Mouse (Mus musculus): ENCODE results near the gene Gse1. TPM values are rescaled to one million over a fixed set of nuclear protein-coding genes. Genes with fewer than 3 reads are reported as not detected.

Gene Gse1
- polyA plus RNA-seq, 1 experiment, result 17.1 TPM

- Histone ChIP-seq H3K4me1 (ENCODE audit: control insufficient read depth) (peaks cover 29% of the 10 kb centered on the region), H3K9me3 (ENCODE audit: control insufficient read depth, low read length) (peaks cover 7% of the 10 kb centered on the region)
- TF ChIP-seq GATA1 (IDR thresholded peaks at IDR 0.05; ENCODE audit: low read length) (no peak), TAL1 (IDR thresholded peaks at IDR 0.05; ENCODE audit: low read length) (no peak)
Observed at GRCm38 (mm10) chr8:120344583-120344982, 116.3 kb downstream of the Gse1 start.

GRCm38 (mm10) chr8:120347734-120348341 is 119.6 kb downstream of the Gse1 start:
- Histone ChIP-seq H3K4me1 (ENCODE audit: control insufficient read depth) (peaks cover 17% of the 10 kb centered on the region), H3K4me3 (replicated peaks) (no peak overlapping the region), H3K27me3 (ENCODE audit: control insufficient read depth) (peaks cover 20% of the 10 kb centered on the region), H3K9me3 (ENCODE audit: control insufficient read depth, low read length) (peaks cover 7% of the 10 kb centered on the region), H3K36me3 (ENCODE audit: control insufficient read depth) (no peaks in the 10 kb centered on the region)
- no peak for TF ChIP-seq TAL1 (IDR thresholded peaks at IDR 0.05; ENCODE audit: low read length)
- no peak for TF ChIP-seq GATA1 (IDR thresholded peaks at IDR 0.05; ENCODE audit: low read length)

More at GRCm38 (mm10) chr8:120344583-120344982, 116.3 kb downstream of the Gse1 start:
- Histone ChIP-seq H3K27me3 (ENCODE audit: control insufficient read depth) (peaks cover 6% of the 10 kb centered on the region; the same call in 1 of the 2 replicates), H3K4me3 (replicated peaks) (no peak overlapping the region), H3K36me3 (ENCODE audit: control insufficient read depth) (no peaks in the 10 kb centered on the region)

GRCm38 (mm10) chr8:120348922-120349321 is 120.7 kb downstream of the Gse1 start:
- Histone ChIP-seq H3K9me3 (ENCODE audit: control insufficient read depth, low read length) (peaks cover 7% of the 10 kb centered on the region), H3K4me1 (ENCODE audit: control insufficient read depth) (peaks cover 7% of the 10 kb centered on the region), H3K27me3 (ENCODE audit: control insufficient read depth) (peaks cover 30% of the 10 kb centered on the region), H3K4me3 (replicated peaks) (no peak overlapping the region), H3K36me3 (ENCODE audit: control insufficient read depth) (no peaks in the 10 kb centered on the region)
- TF ChIP-seq GATA1 (IDR thresholded peaks at IDR 0.05; ENCODE audit: low read length), result no peak
- TF ChIP-seq TAL1 (IDR thresholded peaks at IDR 0.05; ENCODE audit: low read length), result no peak

GRCm38 (mm10) chr8:120351332-120352071 is 123.2 kb downstream of the Gse1 start:
- peaks cover 4% of the 10 kb centered on the region for H3K4me1 ChIP-seq (ENCODE audit: control insufficient read depth)
- no peaks in the 10 kb centered on the region for H3K9me3 ChIP-seq (ENCODE audit: control insufficient read depth, low read length)
- no peak overlapping the region for H3K4me3 ChIP-seq (replicated peaks)
- TF ChIP-seq TAL1 (IDR thresholded peaks at IDR 0.05; ENCODE audit: low read length), result no peak
- no peak for TF ChIP-seq GATA1 (IDR thresholded peaks at IDR 0.05; ENCODE audit: low read length)
- H3K27me3 ChIP-seq (ENCODE audit: control insufficient read depth), result peaks cover 31% of the 10 kb centered on the region
- H3K36me3 ChIP-seq (ENCODE audit: control insufficient read depth), result no peaks in the 10 kb centered on the region

- Histone ChIP-seq H3K4me1 (ENCODE audit: control insufficient read depth) (peaks cover 4% of the 10 kb centered on the region), H3K4me3 (replicated peaks) (no peak overlapping the region), H3K27me3 (ENCODE audit: control insufficient read depth) (peaks cover 31% of the 10 kb centered on the region), H3K9me3 (ENCODE audit: control insufficient read depth, low read length) (no peaks in the 10 kb centered on the region), H3K36me3 (ENCODE audit: control insufficient read depth) (no peaks in the 10 kb centered on the region)
- no peak for TF ChIP-seq GATA1 (IDR thresholded peaks at IDR 0.05; ENCODE audit: low read length)
- no peak for TF ChIP-seq TAL1 (IDR thresholded peaks at IDR 0.05; ENCODE audit: low read length)
Observed at GRCm38 (mm10) chr8:120352096-120352495, 123.8 kb downstream of the Gse1 start.

- no peak overlapping the region for H3K4me3 ChIP-seq (replicated peaks)
- H3K27me3 ChIP-seq (ENCODE audit: control insufficient read depth), result peaks cover 47% of the 10 kb centered on the region
- H3K4me1 ChIP-seq (ENCODE audit: control insufficient read depth), result peaks cover 4% of the 10 kb centered on the region
- no peaks in the 10 kb centered on the region for H3K9me3 ChIP-seq (ENCODE audit: control insufficient read depth, low read length)
- no peaks in the 10 kb centered on the region for H3K36me3 ChIP-seq (ENCODE audit: control insufficient read depth)
- no peak for TF ChIP-seq GATA1 (IDR thresholded peaks at IDR 0.05; ENCODE audit: low read length)
- TF ChIP-seq TAL1 (IDR thresholded peaks at IDR 0.05; ENCODE audit: low read length), result no peak
Observed at GRCm38 (mm10) chr8:120356067-120356466, 127.8 kb downstream of the Gse1 start.

GRCm38 (mm10) chr8:120357504-120357903 is 129.2 kb downstream of the Gse1 start:
- no peak for TF ChIP-seq GATA1 (IDR thresholded peaks at IDR 0.05; ENCODE audit: low read length)
- TF ChIP-seq TAL1 (IDR thresholded peaks at IDR 0.05; ENCODE audit: low read length), result no peak
- Histone ChIP-seq H3K9me3 (ENCODE audit: control insufficient read depth, low read length) (no peaks in the 10 kb centered on the region), H3K4me1 (ENCODE audit: control insufficient read depth) (peaks cover 10% of the 10 kb centered on the region), H3K27me3 (ENCODE audit: control insufficient read depth) (peaks cover 35% of the 10 kb centered on the region), H3K4me3 (replicated peaks) (no peak overlapping the region), H3K36me3 (ENCODE audit: control insufficient read depth) (no peaks in the 10 kb centered on the region)

GRCm38 (mm10) chr8:120361301-120361700 is 133.0 kb downstream of the Gse1 start:
- H3K4me3 ChIP-seq (replicated peaks), result no peak overlapping the region
- peaks cover 41% of the 10 kb centered on the region for H3K4me1 ChIP-seq (ENCODE audit: control insufficient read depth)
- TF ChIP-seq GATA1 (IDR thresholded peaks at IDR 0.05; ENCODE audit: low read length) (no peak), TAL1 (IDR thresholded peaks at IDR 0.05; ENCODE audit: low read length) (no peak)
- H3K36me3 ChIP-seq (ENCODE audit: control insufficient read depth), result no peaks in the 10 kb centered on the region; the same call in 1 of the 2 replicates
- peaks cover 18% of the 10 kb centered on the region for H3K27me3 ChIP-seq (ENCODE audit: control insufficient read depth)
- no peaks in the 10 kb centered on the region for H3K9me3 ChIP-seq (ENCODE audit: control insufficient read depth, low read length)

- Histone ChIP-seq H3K9me3 (ENCODE audit: control insufficient read depth, low read length) (no peaks in the 10 kb centered on the region), H3K36me3 (ENCODE audit: control insufficient read depth) (peaks cover 6% of the 10 kb centered on the region; the same call in 1 of the 2 replicates), H3K4me3 (replicated peaks) (no peak overlapping the region), H3K27me3 (ENCODE audit: control insufficient read depth) (peaks cover 8% of the 10 kb centered on the region), H3K4me1 (ENCODE audit: control insufficient read depth) (peaks cover 64% of the 10 kb centered on the region)
- TF ChIP-seq GATA1 (IDR thresholded peaks at IDR 0.05; ENCODE audit: low read length) (no peak), TAL1 (IDR thresholded peaks at IDR 0.05; ENCODE audit: low read length) (no peak)
Observed at GRCm38 (mm10) chr8:120363552-120364071, 135.4 kb downstream of the Gse1 start.
